Mouse (Mus musculus) Patski (cell line): ENCODE measurements at regions not wholly inside any gene's neighbourhood (a gene's known extent, or its start where the extent isn't known, plus 50 kb on each side); places are given as distances from the start of the nearest gene placed in this dataset.

Experiments
- ATAC-seq: fragments of 100-300 bp; one replicate; pipeline ENCODE4 v1.8.0; 2021
- CTCF ChIA-PET: fragments of 350-600 bp; sonication (Branson Sonifier 250); formaldehyde crosslinking; loops from one replicate; lab custom pipeline; 2022; ENCODE audit warnings: inconsistent platforms; lab: Charles Lee
- POLR2A ChIA-PET: fragments of 350-600 bp; sonication (Branson Sonifier 250); formaldehyde crosslinking; loops from one replicate; lab custom pipeline; 2022; ENCODE audit warnings: antibody characterized with exemption, inconsistent platforms; lab: Charles Lee
- DNase-seq: peaks from one replicate; pipeline ENCODE4 v3.0.0-alpha.2; 2011; ENCODE audit warnings: low read depth, low spot score
- H3K27me3 ChIP-seq: fragments of 371-371 bp; one replicate; pipeline ENCODE4 v1.5.1; 2021
- CTCF ChIP-seq: fragments of 100-300 bp; IDR thresholded peaks from one replicate; pipeline ENCODE4 v1.5.1; 2021
- in situ Hi-C: fragments of 300-500 bp; cut with MboI; formaldehyde crosslinking; loops from 3 replicates; pipeline ENCODE4 v1.11.1; 2018; ENCODE audit warnings: low pct_unique_long_range_greater_than_20kb, mixed read lengths

DNA sequence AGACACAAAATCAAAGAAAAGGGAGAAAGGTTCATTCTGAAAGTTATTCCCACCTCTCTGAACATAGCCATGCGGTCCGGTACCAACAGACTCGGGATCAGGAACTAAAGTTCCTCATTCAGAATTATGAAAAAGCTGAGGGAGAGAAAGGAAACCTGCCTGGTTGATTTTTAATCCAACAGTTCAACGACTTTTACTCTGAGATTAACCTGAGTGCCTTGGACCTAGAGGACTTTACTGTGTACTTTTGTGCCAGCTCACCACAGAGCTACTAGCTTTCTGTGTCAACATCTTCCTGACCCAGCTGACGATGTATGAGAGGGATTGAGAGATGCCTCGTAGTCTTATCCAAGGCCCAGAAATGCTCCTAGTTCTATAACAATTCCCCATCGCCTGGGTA is 92.5 kb upstream of the 2210010C04Rik start:
- ATAC-seq (no peak), DNase-seq (no peak)
- in situ Hi-C loops: no loop called here
- ChIA-PET POLR2A (no interaction called here), CTCF (interaction anchor here (0.9 to 2.3 kb wide), 3 partner anchors 9 to 15 kb away, joined by 3 to 7 read pairs (median 5); no protein-coding TSS in a partner anchor)
- no peak for TF ChIP-seq CTCF
- H3K27me3 ChIP-seq: peaks cover 30% of the 10 kb centered on the region

- ATAC-seq (no peak), DNase-seq (no peak)
- TF ChIP-seq CTCF: peak; percentile 18
- CTCF ChIA-PET: interaction anchor here (2.3 kb wide), 1 partner anchor 8 kb away, joined by 5 read pairs; no protein-coding TSS in a partner anchor
- POLR2A ChIA-PET: no interaction called here
- in situ Hi-C loops: no loop called here
- H3K27me3 ChIP-seq: peaks cover 30% of the 10 kb centered on the region
Observed at GRCm38 (mm10) chr6:41126855-41127254, 91.5 kb upstream of the 2210010C04Rik start.

DNA sequence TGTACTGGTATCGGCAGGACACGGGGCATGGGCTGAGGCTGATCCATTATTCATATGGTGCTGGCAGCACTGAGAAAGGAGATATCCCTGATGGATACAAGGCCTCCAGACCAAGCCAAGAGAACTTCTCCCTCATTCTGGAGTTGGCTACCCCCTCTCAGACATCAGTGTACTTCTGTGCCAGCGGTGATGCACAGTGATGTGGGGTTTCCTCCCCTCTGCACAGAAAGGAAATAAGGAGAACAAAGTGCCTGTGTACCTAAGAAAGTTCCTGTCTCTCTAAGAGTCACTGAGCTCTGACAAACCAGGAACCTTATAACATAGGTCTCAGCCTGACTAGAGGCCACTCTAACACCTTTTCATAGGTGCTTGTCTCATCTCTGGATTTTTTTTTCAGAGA is 86.3 kb upstream of the 2210010C04Rik start:
- CTCF ChIA-PET: no interaction called here
- H3K27me3 ChIP-seq: peaks cover 35% of the 10 kb centered on the region
- DNase-seq (no peak), ATAC-seq (no peak)
- in situ Hi-C loops: no loop called here
- no peak for TF ChIP-seq CTCF
- POLR2A ChIA-PET: no interaction called here

DNA sequence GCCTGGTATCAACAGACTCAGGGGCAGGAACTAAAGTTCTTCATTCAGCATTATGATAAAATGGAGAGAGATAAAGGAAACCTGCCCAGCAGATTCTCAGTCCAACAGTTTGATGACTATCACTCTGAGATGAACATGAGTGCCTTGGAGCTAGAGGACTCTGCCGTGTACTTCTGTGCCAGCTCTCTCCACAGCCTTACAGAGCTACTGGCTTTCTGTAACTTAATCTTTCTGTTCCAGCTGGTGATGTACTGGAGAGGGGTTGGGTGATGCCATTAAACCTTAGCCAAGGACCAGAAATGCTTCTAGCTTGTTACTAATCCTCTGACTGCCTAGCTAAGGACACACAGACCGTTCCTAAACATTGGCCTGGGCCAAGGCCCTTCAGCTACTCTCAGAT is 83.9 kb upstream of the 2210010C04Rik start:
- peaks cover 23% of the 10 kb centered on the region for H3K27me3 ChIP-seq
- no peak for ATAC-seq
- in situ Hi-C loops: no loop called here
- TF ChIP-seq CTCF: no peak
- ChIA-PET POLR2A (no interaction called here), CTCF (interaction anchor here (1.8 kb wide), 1 partner anchor 8 kb away, joined by 5 read pairs; no protein-coding TSS in a partner anchor)
- DNase-seq: no peak

DNA sequence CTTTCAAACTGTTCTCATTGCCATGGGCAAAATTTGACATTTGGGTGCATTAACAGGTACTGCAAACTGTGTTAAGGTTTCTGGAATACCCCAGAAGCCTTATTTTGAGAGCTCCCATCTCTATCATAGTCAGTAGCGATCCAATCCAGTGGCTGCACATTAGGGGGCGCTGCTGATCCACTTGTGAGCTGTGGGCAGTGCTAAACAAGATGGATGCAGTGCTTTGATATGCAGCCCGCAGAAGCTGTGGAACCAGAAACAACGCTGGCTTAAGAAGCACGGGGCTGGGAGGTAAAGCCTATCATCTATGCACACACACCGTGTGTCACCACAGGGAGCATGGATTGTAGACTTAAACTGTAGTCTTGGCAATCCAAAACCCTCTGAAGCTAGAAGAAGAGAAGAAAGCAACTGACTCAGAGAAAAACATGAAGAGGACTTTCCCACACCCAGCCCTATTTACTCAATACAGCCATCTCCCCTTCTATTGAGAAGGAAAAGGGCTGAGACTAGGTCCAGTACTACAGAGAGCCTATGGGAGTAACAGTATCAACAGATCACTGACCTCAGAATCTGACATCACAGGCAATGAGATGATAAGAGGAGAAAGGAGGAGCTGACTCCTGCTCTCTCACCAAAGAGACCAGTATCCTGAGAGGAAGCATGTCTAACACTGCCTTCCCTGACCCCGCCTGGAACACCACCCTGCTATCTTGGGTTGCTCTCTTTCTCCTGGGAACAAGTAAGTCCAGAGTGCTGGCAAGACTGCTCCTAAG is 83.1 kb upstream of the 2210010C04Rik start:
- peak; percentile 53 for TF ChIP-seq CTCF
- peaks cover 23% of the 10 kb centered on the region for H3K27me3 ChIP-seq
- CTCF ChIA-PET: interaction anchor here (1.8 kb wide), 1 partner anchor 9 kb away, joined by 5 read pairs; no protein-coding TSS in a partner anchor
- DNase-seq: no peak
- in situ Hi-C loops: no loop called here
- no peak for ATAC-seq
- POLR2A ChIA-PET: no interaction called here

- no peak for TF ChIP-seq CTCF
- ATAC-seq (no peak), DNase-seq (no peak)
- H3K27me3 ChIP-seq: peaks cover 16% of the 10 kb centered on the region
- CTCF ChIA-PET: interaction anchor here (0.9 to 1.4 kb wide), 5 partner anchors 10 to 141 kb away, joined by 3 to 4 read pairs (median 3); no protein-coding TSS in a partner anchor
- POLR2A ChIA-PET: no interaction called here
- in situ Hi-C loops: no loop called here
Observed at GRCm38 (mm10) chr6:41113943-41114342, 78.6 kb upstream of the 2210010C04Rik start.

GRCm38 (mm10) chr6:41112861-41113610 is 77.7 kb upstream of the 2210010C04Rik start:
- peak; percentile 77 for TF ChIP-seq CTCF
- DNase-seq: no peak
- peaks cover 15% of the 10 kb centered on the region for H3K27me3 ChIP-seq
- ChIA-PET POLR2A (no interaction called here), CTCF (interaction anchor here (0.7 to 1.3 kb wide), 5 partner anchors 15 to 55 kb away, joined by 3 to 6 read pairs (median 4); no protein-coding TSS in a partner anchor)
- in situ Hi-C loops: no loop called here
- ATAC-seq: no peak

DNA sequence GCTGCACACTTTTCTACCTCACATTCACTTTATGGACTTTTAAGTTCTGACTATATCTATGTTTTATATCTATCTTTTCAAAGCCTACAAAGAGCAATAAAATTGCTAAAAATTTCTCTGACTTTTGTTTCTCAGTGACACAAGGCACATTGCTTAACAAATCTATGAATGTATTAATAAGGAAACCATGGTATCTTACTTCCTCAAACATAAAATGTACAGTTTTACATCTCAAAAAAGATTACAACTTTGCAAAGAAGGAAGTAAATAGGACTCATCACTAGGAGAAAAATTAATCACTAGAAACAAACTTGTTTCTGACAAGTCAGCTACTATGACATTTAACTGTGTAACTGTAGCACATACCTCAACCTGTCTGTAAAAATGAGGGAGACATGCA is 76.5 kb upstream of the 2210010C04Rik start:
- no peak for ATAC-seq
- CTCF ChIA-PET: no interaction called here
- peaks cover 11% of the 10 kb centered on the region for H3K27me3 ChIP-seq
- in situ Hi-C loops: no loop called here
- POLR2A ChIA-PET: no interaction called here
- TF ChIP-seq CTCF: no peak
- DNase-seq: no peak

GRCm38 (mm10) chr6:41108897-41109296 is 73.6 kb upstream of the 2210010C04Rik start:
- CTCF ChIA-PET: interaction anchor here (1.3 kb wide), 1 partner anchor 11 kb away, joined by 3 read pairs; no protein-coding TSS in a partner anchor
- H3K27me3 ChIP-seq: peaks cover 25% of the 10 kb centered on the region
- TF ChIP-seq CTCF: no peak
- DNase-seq: no peak
- ATAC-seq: no peak
- in situ Hi-C loops: no loop called here
- POLR2A ChIA-PET: no interaction called here

- in situ Hi-C loops: no loop called here
- ChIA-PET POLR2A (no interaction called here), CTCF (interaction anchor here (0.8 kb wide), 1 partner anchor 11 kb away, joined by 3 read pairs; no protein-coding TSS in a partner anchor)
- DNase-seq (no peak), ATAC-seq (no peak)
- peaks cover 40% of the 10 kb centered on the region for H3K27me3 ChIP-seq
- no peak for TF ChIP-seq CTCF
Observed at GRCm38 (mm10) chr6:41103689-41104400, 68.5 kb upstream of the 2210010C04Rik start.
